Mouse (Mus musculus) gastrocnemius, postnatal 4 days (tissue): ENCODE measurements around the gene Gm4981. TPM values are rescaled to one million over a fixed set of nuclear protein-coding genes. Genes with fewer than 3 reads are reported as not detected.
"Not testable (repeated sequence)": the region's sequence is repeated elsewhere in the genome, so short reads cannot be mapped to it uniquely, and the experiment has no call there.

Experiments
- DNase-seq, 2 experiments: peaks; one replicate each; pipeline ENCODE4 v3.0.0; 2021 to 2022; ENCODE audit warnings: low spot score in 2 of 2, mixed read lengths in 2 of 2
- total RNA-seq, 2 experiments: library from RNA; stranded (reverse); gene quantifications; 2 replicates each; pipeline ENCODE4 v1.2.3; 2021

The Gm4981 gene
- total RNA-seq, 2 experiments from 2014 or later: not detected

DNA sequence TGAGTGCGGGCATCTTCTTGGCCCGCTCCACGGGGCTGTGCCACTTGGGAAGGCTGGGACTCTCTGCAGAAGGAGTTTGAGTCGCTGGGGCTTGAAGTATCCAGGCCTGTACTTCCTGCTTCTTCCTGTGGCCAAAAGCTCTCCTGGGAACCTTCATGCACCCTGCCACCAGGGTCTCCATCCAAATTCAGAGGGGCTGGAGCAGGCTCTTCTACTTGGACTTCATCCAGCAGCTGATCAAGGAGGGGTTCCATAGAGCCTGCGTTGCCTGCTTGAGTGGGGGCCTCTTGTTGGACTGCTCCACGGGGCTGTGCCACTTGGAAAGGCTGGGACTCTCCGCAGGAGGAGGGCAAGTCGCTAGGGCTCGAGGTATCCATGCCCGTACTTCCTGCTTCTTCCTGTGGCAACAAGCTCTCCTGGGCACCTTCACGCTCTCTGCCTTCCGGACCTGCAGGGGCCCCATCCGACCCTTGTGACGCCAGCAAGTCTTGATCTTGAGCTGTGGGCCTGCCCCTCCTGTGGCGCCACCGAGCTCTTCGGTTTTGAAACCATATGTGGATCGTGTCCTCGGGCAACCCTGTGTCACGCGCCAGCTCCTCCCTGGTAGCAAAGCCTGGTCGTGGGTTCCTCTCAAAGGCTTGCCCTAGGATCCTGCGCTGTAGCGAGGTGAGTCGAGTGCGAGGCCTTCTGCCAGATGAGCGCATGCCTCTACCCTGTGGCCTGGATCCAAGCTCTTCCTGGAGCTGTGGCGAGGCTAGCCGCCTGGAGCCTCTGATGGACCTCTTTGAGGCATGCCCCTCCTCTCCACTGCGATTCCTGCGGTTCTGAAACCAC, 12.3 kb downstream of the Gm4981 start:
- peak; percentile 87 to 99 for DNase-seq

DNA sequence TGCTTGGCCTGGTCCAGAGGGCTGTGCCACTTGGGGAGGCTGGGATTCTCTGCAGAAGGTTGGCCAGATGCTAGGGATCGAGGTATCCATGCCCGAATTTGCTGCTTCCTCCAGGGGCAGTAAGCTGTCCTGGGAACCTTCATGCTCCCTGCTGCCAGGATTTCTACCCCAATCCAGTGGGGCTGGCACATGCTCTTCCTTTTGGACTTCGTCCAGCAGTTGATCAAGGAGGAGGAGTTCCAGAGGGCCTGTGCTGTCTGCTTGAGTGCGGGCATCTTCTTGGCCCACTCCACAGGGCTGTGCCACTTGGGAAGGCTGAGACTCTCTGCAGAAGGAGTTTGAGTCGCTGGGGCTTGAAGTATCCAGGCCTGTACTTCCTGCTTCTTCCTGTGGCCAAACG, 13.3 kb downstream of the Gm4981 start:
- not testable (repeated sequence) for DNase-seq

DNA sequence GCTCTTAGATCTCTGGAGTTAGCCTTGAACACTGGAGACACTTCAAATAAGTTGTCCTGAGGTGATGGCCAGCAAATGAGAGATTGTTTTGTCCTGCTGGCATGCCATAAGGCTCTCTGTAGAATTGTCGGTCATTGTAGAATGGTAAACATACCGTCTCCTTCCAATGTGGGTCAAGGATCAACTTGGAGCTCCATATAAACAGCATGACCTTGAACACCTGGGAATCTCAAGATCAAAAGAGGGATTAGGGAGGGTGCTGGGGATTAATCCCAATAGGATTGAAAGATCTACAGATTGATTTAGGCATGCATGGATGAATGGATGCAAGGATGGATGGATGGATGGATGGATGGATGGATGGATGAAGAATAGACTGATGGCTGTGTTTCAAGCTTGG, 14.9 kb downstream of the Gm4981 start:
- peak; percentile 38 to 46 for DNase-seq

DNA sequence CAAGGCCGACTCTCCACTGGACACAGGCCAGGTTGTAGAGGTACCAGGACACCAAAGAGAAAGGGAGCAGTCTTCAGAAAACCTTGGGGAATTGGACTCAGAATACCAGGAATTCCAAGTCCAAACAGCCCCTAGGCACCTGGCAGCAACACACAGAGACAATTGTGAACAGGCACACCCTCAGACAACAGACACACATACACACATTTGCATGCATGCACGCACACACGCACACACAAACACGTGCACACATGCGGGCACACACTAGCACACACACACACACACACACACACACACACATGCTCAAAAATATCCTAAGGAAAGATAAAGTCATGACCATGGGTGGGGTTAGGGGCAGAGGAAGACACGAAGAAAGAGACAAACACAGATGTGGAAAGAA, 15.8 kb downstream of the Gm4981 start:
- peak; percentile 46 to 56 for DNase-seq

DNA sequence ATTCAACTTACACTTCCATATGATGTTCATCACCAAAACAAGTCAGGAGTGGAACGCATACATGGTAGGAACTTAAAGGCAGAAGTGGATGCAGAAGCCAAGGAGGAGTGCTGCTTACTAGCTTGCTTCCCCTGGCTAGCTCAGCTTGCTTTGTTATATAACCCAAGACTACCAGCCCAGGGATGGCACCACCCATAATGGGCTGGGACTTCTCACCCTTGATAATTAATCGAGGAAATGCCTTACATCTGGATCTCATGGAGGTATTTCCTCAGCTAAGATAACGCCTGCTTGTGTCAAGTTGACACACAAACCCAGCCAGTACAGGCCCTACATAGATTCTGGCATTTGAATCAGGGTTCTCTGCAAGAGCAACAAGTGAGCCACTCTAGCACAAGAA, 19.1 kb downstream of the Gm4981 start:
- peak in 1 of 2 experiments; percentile 18 for DNase-seq

DNA sequence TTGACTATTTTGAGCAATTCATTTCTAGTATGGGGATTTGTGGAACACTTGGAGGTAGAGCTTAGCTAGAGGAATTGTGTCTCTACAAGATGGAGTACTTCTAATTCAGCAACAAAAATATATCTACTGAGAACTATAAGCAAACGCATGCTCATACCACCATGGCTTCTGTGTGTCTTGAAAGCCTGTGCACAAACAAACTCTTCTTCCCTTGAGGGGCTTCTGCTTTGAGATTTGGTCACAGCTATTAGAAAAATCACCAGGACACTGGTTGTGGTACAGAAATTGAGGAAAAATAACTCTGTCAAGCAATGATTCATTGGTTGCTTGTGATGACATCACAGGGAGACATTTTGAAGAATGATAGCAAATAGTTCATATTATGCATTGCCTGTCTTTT, 21.1 kb downstream of the Gm4981 start:
- no peak for DNase-seq

DNA sequence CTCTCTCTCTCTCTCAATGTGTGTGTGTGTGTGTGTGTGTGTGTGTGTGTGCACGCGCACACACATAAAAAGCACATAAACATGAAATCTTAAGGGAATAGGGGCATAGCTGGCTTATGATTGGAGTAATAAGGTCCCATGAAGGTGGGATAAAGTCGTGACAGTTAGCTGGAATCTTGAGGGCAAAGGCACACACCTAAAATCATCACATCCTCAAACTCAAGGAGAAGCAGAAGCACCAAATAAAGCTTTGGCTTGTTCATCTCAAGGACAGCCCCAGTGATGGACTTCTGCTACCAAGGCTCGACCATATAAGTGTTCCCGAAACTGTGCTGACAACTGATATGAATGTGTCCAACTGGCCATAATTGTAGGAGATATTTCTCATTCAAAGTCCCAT, 21.6 kb downstream of the Gm4981 start:
- no peak for DNase-seq

DNA sequence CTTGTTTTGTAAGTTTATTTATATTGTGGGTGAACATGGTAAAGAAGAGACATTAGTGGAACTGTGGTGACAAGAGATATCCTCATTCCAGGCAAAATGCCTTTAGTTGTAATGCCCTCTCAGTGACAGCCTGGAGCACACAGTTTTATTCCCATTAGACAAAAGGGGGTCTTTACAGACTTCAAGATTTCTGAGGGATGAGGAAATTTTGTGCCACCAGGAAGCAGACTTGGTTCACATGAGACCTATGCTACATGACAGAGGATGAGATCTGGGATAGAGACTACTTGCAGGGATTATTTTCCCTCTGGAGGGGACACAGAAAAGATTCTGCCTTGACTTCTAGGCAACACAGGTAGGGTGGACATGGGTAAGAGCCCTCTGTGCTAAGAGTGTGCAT, 22.0 kb downstream of the Gm4981 start:
- no peak for DNase-seq

DNA sequence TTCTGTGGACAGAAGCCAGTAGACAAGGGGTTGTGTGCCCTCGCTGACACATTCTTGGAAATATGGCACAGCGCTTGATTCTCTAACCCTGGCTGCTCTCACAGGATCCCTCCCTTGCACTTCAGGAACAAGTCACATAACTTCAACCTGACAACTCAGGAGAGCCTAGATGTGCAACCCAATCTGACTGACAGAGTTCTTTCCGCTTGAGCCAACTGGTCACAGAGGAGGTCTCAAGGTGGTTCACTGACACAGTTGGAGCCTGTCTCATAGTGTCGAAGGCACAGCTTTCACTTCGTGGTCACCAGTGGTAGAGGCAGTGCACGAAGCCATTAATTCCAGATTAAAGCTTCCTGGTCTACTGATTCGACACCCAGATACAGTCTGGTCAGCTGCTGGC, 24.3 kb downstream of the Gm4981 start:
- DNase-seq: peak in 1 of 2 experiments; percentile 35

DNA sequence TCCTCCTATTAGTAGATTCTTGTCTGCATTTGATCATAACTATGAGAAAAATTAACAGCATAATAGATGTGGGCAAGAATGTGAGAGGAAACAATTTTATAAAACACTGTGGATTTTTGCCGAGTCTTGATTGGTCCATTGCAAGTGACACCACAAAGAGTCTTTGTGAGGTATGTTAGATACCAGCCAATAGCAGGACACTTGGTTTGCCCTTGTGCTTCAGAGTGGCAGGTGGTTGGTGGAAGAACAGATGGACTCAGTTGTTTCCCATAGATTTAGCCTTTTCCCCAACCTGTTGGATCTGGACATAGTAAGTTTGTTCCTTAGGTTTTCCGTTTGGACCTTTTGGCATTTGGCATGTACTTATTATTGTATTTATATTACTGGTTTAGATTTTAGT, 25.3 kb downstream of the Gm4981 start:
- no peak for DNase-seq

DNA sequence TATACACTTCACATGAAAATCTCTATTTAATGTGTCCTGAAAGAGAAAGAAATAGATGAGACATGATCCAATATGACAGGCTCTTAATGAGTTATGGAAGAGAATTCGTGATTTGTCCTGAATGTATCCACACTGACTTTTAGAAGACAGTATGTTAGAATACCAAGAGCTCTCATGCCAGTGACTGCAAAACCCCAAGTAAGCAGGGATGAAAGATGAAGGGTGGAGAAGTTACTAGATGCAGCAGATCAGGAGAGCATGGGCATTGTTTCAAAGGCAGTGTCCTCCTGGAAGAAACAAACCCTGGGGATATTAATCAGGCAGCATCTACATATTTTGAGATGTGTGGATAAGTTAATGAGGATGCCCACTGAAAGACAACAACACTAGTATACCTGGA, 26.0 kb downstream of the Gm4981 start:
- DNase-seq: no peak

DNA sequence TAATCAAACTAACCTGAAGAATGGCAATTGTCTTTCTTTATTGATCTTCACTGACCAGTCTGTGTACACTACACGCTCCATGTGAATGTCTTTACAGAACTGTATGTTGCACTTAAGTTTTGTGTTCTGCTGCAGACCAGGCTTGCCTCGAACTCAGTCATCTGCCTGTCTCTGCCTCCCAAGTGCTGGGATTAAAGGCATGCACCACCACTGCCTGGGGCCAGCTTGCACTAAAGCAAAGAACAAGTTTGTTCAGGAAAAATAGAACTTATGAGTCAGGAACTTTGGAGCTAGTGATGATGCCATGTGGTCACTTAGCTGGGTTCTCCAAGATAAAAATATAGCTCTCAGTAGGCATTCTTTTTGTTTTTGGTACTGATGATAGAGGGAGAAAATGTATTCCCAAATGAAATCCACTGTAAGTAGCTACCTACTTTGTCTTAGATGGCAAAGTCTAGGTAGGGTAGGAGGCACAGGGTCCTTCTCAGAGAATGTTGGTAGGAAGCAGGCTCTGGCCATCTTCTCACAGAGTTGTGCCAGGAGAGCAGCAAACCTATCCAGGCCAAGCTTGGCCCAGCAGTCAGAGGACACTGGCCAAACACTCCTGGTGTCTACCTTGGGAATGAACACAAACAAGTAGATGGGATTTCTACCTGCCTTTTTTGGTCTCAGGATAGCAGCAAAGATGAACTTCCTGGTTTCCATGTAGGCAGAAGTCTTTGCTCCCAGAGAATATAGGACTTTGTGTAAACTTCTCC, 26.6 kb downstream of the Gm4981 start:
- DNase-seq: peak in 1 of 2 experiments; percentile 42

DNA sequence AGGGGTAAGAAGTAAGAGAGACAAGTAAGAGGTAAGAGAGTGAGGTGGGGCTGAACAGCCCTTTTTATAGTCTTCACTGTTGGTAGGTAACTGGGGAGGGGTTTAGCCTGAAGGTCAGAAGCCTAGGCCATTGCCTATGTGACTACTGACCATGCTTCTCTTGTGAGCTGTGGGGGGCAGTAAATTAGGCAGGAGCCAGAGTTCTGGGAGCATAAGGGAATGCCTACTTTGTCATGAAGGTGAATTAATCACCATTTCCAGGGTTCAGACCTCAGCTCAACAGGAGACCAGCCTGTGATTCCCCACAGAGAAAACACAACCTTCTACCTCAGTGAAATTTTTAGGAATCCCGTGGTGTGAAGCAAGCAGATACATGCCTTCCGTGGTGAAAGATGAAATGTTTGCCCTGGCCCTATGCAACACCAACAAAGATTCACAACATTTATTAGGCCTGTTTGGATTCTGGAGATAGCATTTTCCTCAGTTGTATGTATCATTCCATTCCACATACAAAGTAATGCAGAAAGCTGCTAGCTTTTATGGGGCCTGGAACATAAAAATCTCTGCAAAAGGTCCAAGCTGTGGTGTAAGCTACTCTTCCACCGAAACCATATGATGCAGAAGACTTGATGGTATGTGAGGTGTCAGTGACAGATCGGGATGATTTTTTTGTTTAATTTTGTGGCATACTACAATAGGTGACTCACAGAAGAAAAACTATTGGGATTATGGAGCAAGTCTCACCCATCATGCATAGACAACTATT, 29.7 kb downstream of the Gm4981 start:
- peak in 1 of 2 experiments; percentile 17 for DNase-seq

DNA sequence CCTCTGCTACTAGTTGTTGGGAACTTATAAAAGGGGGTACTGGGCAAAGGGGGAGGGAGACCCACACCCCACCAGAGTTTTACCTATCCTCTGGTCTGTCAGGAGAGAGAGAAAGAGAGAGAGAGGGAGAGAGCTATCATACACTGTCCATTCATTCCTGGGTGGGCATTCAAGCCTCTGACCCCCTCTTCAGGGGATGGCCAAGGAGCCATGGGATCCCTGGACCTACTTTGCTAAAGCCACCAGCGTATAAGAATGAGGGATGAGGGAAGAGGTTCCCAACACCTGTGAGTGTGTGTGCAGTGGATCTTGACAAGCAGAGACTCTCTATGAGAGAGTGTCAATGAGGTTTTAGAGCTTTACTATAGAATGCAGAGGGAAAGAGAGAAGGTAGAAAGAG, 30.5 kb downstream of the Gm4981 start:
- DNase-seq: no peak

Other genes with a start within 250 kb of the Gm4981 start
- gene AW822073, start 11.8 kb downstream of the Gm4981 start, total RNA-seq: not detected
- gene Duxf3, start 4.0 kb downstream of the Gm4981 start, total RNA-seq: not detected
- 10 to 100 TPM; 20.9 to 23.5 TPM for gene Gcc2, start 18.8 kb upstream of the Gm4981 start, total RNA-seq
- gene Lims1, start 86.8 kb upstream of the Gm4981 start, total RNA-seq: 100 to 1,000 TPM; 108 to 135 TPM
- gene Ranbp2, start 210.2 kb upstream of the Gm4981 start, total RNA-seq: 10 to 100 TPM; 64.9 to 75.2 TPM